Mouse (Mus musculus) layer of hippocampus, adult 2 months (tissue): ENCODE measurements around the gene Plk4. TPM values are rescaled to one million over a fixed set of nuclear protein-coding genes. Genes with fewer than 3 reads are reported as not detected.
"Not testable (repeated sequence)": the region's sequence is repeated elsewhere in the genome, so short reads cannot be mapped to it uniquely, and the experiment has no call there.

ENCODE experiments used
- DNase-seq, 2 experiments: peaks; one replicate each; pipeline ENCODE4 v3.0.0; 2022; ENCODE audit warnings: low spot score in 2 of 2
- H3K27ac ChIP-seq: fragments of 200-600 bp; 2 replicates; pipeline ENCODE4 v1.8.1; 2022
- H3K4me3 ChIP-seq: fragments of 200-600 bp; 2 replicates; pipeline ENCODE4 v1.8.1; 2022; ENCODE audit warnings: mild to moderate bottlenecking
- CTCF ChIP-seq: fragments of 200-600 bp; conservative IDR thresholded peaks from 2 replicates; pipeline ENCODE4 v1.8.1; 2022; ENCODE audit warnings: antibody characterized with exemption, mild to moderate bottlenecking, moderate library complexity
- long read RNA-seq, 2 experiments: library from polyadenylated mRNA; stranded (forward); transcript quantifications; one replicate each; pipeline ENCODE4 v2.0.0; 2021; ENCODE audit warnings: borderline mapping rate in 2 of 2
- total RNA-seq, 2 experiments: library from RNA; stranded (reverse); gene quantifications; 2 replicates each; pipeline ENCODE4 v1.2.3; 2021

Plk4 gene
- 1 to 10 TPM; 3.8 to 6.0 TPM for total RNA-seq
- long read RNA-seq, experiment 1, partial matches to known transcripts: 0 of 5 reads
- long read RNA-seq, experiment 1, other reads (novel, unspliced or antisense): 3 of 5 reads
- long read RNA-seq, experiment 2, partial matches to known transcripts: 1 of 7 reads
- long read RNA-seq, experiment 2, other reads (novel, unspliced or antisense): 4 of 7 reads

- DNase-seq: peak; percentile 94
- Histone ChIP-seq H3K27ac (peak within 1 kb of the TSS; percentile 67), H3K4me3 (peak within 1 kb of the TSS; percentile 85)
- peak; percentile 25; the same call in 1 of the 2 replicates for TF ChIP-seq CTCF
Observed at GRCm38 (mm10) chr3:40799530-40800372, at the start of gene Plk4. Gene Plk4, plus strand, starts transcription at chr3:40800019.

GRCm38 (mm10) chr3:40760746-40761145 lies 39.1 kb upstream of the Plk4 start:
- DNase-seq: no peak
- no peak for TF ChIP-seq CTCF

DNA sequence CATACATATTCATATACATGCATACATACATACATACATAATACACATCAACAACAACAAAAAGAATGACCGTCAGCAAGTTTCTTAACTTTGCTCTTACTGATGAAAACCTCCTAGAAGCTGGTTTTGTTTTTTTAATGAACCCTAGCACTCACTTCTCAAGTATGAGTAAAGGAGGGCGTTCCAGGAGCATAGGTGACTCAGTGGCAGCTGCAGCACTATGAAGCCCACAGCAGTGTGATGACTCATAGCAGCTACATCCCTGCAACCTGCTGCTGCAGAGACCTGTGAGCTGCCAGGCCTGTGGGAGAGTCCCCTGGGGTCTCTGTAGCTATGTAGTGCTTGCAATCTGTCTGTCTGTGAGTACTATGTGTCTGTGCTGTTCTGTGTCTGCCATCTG lies 38.5 kb upstream of the Plk4 start:
- TF ChIP-seq CTCF: no peak
- Histone ChIP-seq H3K4me3 (no peak overlapping the region), H3K27ac (no peak overlapping the region)
- DNase-seq: no peak

More at GRCm38 (mm10) chr3:40760746-40761145, 39.1 kb upstream of the Plk4 start:
- Histone ChIP-seq H3K27ac (no peak overlapping the region), H3K4me3 (no peak overlapping the region)

GRCm38 (mm10) chr3:40793783-40794182 lies 6.0 kb upstream of the Plk4 start:
- Histone ChIP-seq H3K27ac (no peak overlapping the region), H3K4me3 (no peak overlapping the region)
- DNase-seq: no peak
- peak; percentile 41 for TF ChIP-seq CTCF

- no peak for TF ChIP-seq CTCF
- Histone ChIP-seq H3K27ac (no peak overlapping the region), H3K4me3 (no peak overlapping the region)
- no peak for DNase-seq
Observed at GRCm38 (mm10) chr3:40798054-40798453, 1.8 kb upstream of the Plk4 start.

DNA sequence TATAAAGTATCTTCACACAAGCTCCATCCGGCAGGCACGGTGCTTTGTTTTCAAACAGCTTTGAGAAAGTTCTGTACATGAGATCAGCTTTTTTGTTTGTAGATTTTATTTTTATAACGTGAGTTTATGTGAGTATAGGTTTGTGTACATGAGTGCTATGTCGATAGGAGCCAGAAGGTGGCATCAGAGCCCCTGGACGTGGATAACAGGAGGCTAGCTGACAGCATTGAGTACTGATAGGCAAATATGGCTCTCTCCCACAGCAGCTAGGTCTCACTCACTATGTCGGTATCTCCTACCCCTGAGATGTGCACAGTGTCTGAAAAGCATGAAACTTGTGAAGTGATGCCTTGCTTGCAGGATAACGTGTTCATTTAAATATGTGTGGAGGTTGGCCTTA lies 1.3 kb upstream of the Plk4 start:
- TF ChIP-seq CTCF: peak; percentile 70
- peak in 1 of 2 experiments; percentile 25 for DNase-seq

DNA sequence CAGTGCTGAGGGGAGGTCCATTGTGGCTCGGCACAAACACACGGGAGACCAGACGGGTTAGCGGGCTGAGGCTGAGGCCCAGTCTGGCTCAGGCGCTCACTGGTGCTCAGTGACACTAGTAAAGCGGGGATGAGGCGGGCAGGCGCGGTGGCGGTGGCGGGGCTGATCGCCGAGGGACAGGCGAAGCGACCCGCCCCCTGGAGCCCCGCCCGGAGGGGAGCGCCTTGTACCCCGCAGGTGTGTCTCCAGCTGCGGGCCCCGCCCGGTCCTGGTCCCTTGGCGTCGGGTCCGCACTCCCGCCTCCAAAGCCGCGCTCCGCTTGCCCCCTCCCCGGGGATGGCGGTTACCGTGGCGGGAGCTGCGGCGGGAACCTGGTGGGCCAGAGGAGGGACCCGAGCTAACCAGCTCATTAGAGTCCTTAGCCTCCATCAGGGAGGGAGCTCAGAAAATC lies 579 bp downstream of the Plk4 start:
- Histone ChIP-seq H3K4me3 (peak overlapping the region; percentile 85), H3K27ac (no peak overlapping the region)
- peak in 1 of 2 experiments; percentile 4 for DNase-seq
- no peak for TF ChIP-seq CTCF

More for the DNA sequence above, 1.3 kb upstream of the Plk4 start:
- no peak overlapping the region for H3K27ac ChIP-seq
- H3K4me3 ChIP-seq: no peak overlapping the region

DNA sequence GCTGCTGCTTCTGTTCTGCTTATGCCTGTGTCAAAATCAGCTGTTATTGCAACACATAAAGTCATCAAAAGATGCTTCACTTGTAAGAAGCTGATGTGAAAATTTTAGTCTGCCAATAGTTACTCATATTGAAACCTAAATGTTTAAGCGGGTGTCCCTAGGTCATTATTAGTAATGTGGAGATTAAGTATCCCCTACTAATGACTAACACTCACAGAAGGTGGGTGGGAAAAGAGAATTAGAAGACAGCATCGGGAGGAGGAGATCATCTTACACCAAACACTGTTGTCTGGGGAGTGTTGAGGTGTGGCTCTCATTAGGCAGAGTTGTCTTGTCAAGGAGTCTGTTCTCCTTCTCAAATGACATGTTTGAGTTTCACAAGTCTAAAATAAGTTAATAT lies 7.1 kb downstream of the Plk4 start:
- no peak overlapping the region for H3K27ac ChIP-seq
- no peak for TF ChIP-seq CTCF
- H3K4me3 ChIP-seq: no peak overlapping the region
- DNase-seq: no peak

DNA sequence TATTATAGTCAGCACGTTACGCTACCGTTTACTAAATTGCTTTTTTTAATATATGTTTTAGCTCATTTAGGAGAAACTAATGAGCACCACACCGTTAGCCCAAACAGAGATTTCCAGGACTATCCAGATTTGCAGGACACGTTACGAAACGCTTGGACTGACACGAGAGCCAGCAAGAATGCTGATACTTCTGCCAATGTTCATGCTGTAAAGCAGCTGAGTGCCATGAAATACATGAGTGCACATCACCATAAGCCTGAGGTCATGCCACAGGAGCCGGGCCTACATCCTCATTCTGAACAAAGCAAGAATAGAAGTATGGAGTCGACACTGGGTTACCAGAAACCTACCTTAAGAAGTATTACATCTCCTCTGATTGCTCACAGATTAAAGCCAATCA lies 8.9 kb downstream of the Plk4 start:
- no peak for TF ChIP-seq CTCF
- Histone ChIP-seq H3K27ac (no peak overlapping the region), H3K4me3 (no peak overlapping the region)
- no peak for DNase-seq

DNA sequence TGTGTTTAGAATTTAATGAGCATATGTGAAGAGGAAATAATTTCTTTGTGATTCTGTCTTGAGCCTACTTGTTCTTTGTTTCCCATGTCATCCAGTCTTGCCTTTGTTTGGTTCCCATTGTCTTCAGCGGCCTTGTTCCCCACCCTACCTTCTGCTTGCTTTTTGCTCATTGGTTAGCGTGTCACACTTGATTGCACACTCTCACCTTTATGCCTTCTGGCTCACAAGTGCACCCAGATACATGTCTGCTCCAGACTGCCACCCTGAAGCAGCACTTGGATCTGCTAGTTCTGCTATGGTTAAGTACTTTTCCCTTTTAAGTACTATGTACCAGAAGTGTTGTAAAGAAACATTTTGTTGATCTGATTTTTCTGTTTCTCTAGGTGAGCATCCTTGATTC lies 10.1 kb downstream of the Plk4 start:
- no peak for TF ChIP-seq CTCF
- Histone ChIP-seq H3K4me3 (no peak overlapping the region), H3K27ac (no peak overlapping the region)
- DNase-seq: no peak

- no peak for TF ChIP-seq CTCF
Observed at GRCm38 (mm10) chr3:40813275-40813674, 13.5 kb downstream of the Plk4 start.

GRCm38 (mm10) chr3:40845521-40845920 lies 45.7 kb downstream of the Plk4 start:
- DNase-seq: not testable (repeated sequence)
- peak overlapping the region; percentile 92 for H3K27ac ChIP-seq

More at GRCm38 (mm10) chr3:40813275-40813674, 13.5 kb downstream of the Plk4 start:
- no peak for DNase-seq
- no peak overlapping the region for H3K27ac ChIP-seq
- H3K4me3 ChIP-seq: no peak overlapping the region

GRCm38 (mm10) chr3:40846473-40846956 lies 46.7 kb downstream of the Plk4 start, which contains the start of gene Mfsd8:
Gene Mfsd8, minus strand, starts transcription at chr3:40846886.
- peak; percentile 91 to 96 for DNase-seq

More at GRCm38 (mm10) chr3:40845521-40845920, 45.7 kb downstream of the Plk4 start:
- peak overlapping the region; percentile 66 for H3K4me3 ChIP-seq

GRCm38 (mm10) chr3:40846957-40847017 lies 47.0 kb downstream of the Plk4 start, which contains the start of gene Abhd18:
Gene Abhd18, plus strand, starts transcription at chr3:40846970.
- Histone ChIP-seq H3K27ac (peak within 1 kb of the TSS; percentile 92), H3K4me3 (peak within 1 kb of the TSS; percentile 74)
- DNase-seq: not testable (repeated sequence)

More at GRCm38 (mm10) chr3:40846473-40846956, 46.7 kb downstream of the Plk4 start, which contains the start of gene Mfsd8:
- peak within 1 kb of the TSS; percentile 92 for H3K27ac ChIP-seq
- TF ChIP-seq CTCF: peak; percentile 67
- peak within 1 kb of the TSS; percentile 74 for H3K4me3 ChIP-seq
